Mouse (Mus musculus) midbrain, embryonic 16.5 days (tissue): ENCODE measurements around the gene Tuba8. TPM values are rescaled to one million over a fixed set of nuclear protein-coding genes. Genes with fewer than 3 reads are reported as not detected.

Source experiments
- ATAC-seq: fragments of 200-750 bp; cut with Nextera tagmentation; 2 replicates; pipeline ENCODE4 v1.8.0; 2017; ENCODE audit warnings: moderate TSS enrichment
- H3K27ac ChIP-seq: fragments of 300-500 bp; sonication (generic); 2 replicates; pipeline ENCODE4 v1.5.1; 2014; ENCODE audit warnings: mild to moderate bottlenecking, low read length, mixed read lengths
- H3K27me3 ChIP-seq: fragments of 300-500 bp; sonication (generic); 2 replicates; pipeline ENCODE4 v1.6.1; 2014; ENCODE audit warnings: low read depth, low read length, mixed read lengths; ENCODE audit not compliant: control insufficient read depth, insufficient read depth
- H3K36me3 ChIP-seq: fragments of 300-500 bp; sonication (generic); 2 replicates; pipeline ENCODE4 v1.6.1; 2014; ENCODE audit warnings: mild to moderate bottlenecking, low read length, moderate library complexity, mixed read lengths; ENCODE audit not compliant: control insufficient read depth, insufficient read depth
- H3K4me1 ChIP-seq: fragments of 300-500 bp; sonication (generic); 2 replicates; pipeline ENCODE4 v1.6.1; 2014; ENCODE audit warnings: mild to moderate bottlenecking, low read length, mixed read lengths; ENCODE audit not compliant: control insufficient read depth, insufficient read depth
- H3K4me2 ChIP-seq: fragments of 300-500 bp; sonication (generic); 2 replicates; pipeline ENCODE4 v1.6.1; 2014; ENCODE audit warnings: mild to moderate bottlenecking, low read length, mixed read lengths
- H3K4me3 ChIP-seq: fragments of 300-500 bp; sonication (generic); 2 replicates; pipeline ENCODE4 v1.5.1; 2014; ENCODE audit warnings: low read depth, mild to moderate bottlenecking, low read length, moderate library complexity, mixed read lengths
- H3K9ac ChIP-seq: fragments of 300-500 bp; sonication (generic); 2 replicates; pipeline ENCODE4 v1.6.1; 2014; ENCODE audit warnings: low read depth, low read length, mixed read lengths
- H3K9me3 ChIP-seq: fragments of 300-500 bp; sonication (generic); replicated peaks from 2 replicates; pipeline ENCODE4 v1.6.1; 2014; ENCODE audit warnings: mild to moderate bottlenecking, low read length, mixed read lengths; ENCODE audit not compliant: control insufficient read depth, poor library complexity, severe bottlenecking
- WGBS: fragments of 180-500 bp; shearing (Covaris S2); extraction: QIAGEN DNeasy Blood & Tissue Kit; methylation state at CpG from one replicate; pipeline ENCODE4 v1.1.7; 2014; 5-methylcytosine and 5-hydroxymethylcytosine counted together
- polyA plus RNA-seq: library from polyadenylated mRNA; unstranded; fragments of >200 nt; fragmentation: Nextera tagmentation; extraction: Ambion mirVana; gene quantifications from 2 replicates; pipeline ENCODE4 v1.2.1, GENCODE M21; 2015

Tuba8 gene
- 1.2 and 1.3 TPM in 2 replicates for polyA plus RNA-seq

GRCm38 (mm10) chr6:121210149-121210925 lies at the start of gene Tuba8:
TSS of gene Tuba8 (plus strand) at chr6:121210696.
- peak; percentile 79 for ATAC-seq

DNA sequence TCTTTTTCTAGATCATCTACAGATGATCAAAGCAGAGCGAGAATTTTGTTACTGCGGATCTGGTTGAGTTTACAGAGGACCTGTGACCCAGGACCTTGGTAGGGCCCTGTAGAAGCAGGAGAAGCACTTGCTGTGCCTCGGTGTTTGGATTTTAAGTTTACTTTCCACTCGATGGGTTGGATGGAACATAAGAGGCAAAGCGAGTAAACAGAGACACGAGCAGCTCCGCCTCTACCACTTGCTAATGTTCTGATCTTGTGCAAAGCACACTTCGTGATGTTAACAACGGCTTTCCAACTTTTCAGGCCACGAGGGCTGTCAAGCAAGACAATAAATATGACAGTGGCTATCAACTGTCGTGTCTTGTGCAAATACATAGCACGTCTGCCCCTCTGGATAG lies 47.9 kb upstream of the Tuba8 start:
- H3K4me3 ChIP-seq, result no peak overlapping the region
- H3K36me3 ChIP-seq, result no peaks in the 10 kb centered on the region
- no peak overlapping the region for H3K27ac ChIP-seq
- H3K4me2 ChIP-seq, result no peak overlapping the region
- no peaks in the 10 kb centered on the region for H3K9me3 ChIP-seq
- WGBS, result 90% methylated on average over 12 of the region's 12 CpGs
- no peak overlapping the region for H3K9ac ChIP-seq
- H3K27me3 ChIP-seq, result no peaks in the 10 kb centered on the region
- no peak for ATAC-seq
- no peaks in the 10 kb centered on the region for H3K4me1 ChIP-seq

More at GRCm38 (mm10) chr6:121210149-121210925, at the start of gene Tuba8:
- Histone ChIP-seq H3K36me3 (no peaks in the 10 kb centered on the region), H3K4me2 (peak within 1 kb of the TSS; percentile 98), H3K27me3 (peaks cover 2% of the 10 kb centered on the region), H3K27ac (no peak within 1 kb of the TSS), H3K9me3 (no peaks in the 10 kb centered on the region), H3K9ac (peak within 1 kb of the TSS; percentile 71), H3K4me1 (peaks cover 12% of the 10 kb centered on the region; the same call in 1 of the 2 replicates), H3K4me3 (peak within 1 kb of the TSS; percentile 53)
- WGBS, result 4% methylated on average over 30 of the region's 30 CpGs

GRCm38 (mm10) chr6:121166098-121166552 lies 44.4 kb upstream of the Tuba8 start:
- no peak overlapping the region for H3K4me3 ChIP-seq
- no peak overlapping the region for H3K27ac ChIP-seq
- H3K4me1 ChIP-seq, result no peaks in the 10 kb centered on the region
- no peak overlapping the region for H3K9ac ChIP-seq
- no peaks in the 10 kb centered on the region for H3K9me3 ChIP-seq
- ATAC-seq, result peak; percentile 51; the same call in 1 of the 2 replicates
- no peak overlapping the region for H3K4me2 ChIP-seq
- no peaks in the 10 kb centered on the region for H3K27me3 ChIP-seq
- H3K36me3 ChIP-seq, result no peaks in the 10 kb centered on the region
- WGBS, result 30% methylated on average over 10 of the region's 10 CpGs

DNA sequence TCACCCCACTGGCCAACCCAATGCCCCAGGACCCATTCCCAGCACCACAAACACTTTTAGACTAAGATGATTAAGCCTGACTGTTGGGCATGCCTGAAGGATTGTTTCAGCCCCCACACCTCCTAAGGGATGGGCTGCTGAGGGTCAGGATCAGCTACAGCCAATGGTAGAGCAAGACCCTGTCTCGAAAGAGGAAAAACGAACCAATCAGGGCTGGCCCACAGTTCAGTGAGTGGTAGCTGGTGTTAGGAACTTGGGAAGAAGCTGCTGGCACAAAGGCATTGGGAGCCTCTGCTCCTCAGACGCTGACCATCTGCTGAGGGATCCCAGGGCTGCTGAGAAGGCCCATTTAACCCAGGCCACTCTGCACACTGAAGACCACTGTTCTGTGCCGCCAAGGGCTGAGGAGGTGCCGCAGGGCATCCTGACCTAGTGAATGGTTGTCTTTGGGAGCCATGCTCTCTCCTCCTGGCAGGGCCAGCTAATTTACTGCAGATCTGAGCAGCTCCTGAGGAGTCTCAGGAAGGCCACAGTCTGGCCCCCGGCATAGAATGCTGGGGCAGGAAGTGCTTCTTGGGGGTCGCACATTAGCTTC lies 43.0 kb upstream of the Tuba8 start:
- no peaks in the 10 kb centered on the region for H3K4me1 ChIP-seq
- 77% methylated on average over 7 of the region's 7 CpGs for WGBS
- no peak for ATAC-seq
- H3K9me3 ChIP-seq, result no peaks in the 10 kb centered on the region
- H3K9ac ChIP-seq, result no peak overlapping the region
- no peaks in the 10 kb centered on the region for H3K36me3 ChIP-seq
- H3K4me2 ChIP-seq, result no peak overlapping the region
- no peak overlapping the region for H3K27ac ChIP-seq
- no peaks in the 10 kb centered on the region for H3K27me3 ChIP-seq
- no peak overlapping the region for H3K4me3 ChIP-seq

DNA sequence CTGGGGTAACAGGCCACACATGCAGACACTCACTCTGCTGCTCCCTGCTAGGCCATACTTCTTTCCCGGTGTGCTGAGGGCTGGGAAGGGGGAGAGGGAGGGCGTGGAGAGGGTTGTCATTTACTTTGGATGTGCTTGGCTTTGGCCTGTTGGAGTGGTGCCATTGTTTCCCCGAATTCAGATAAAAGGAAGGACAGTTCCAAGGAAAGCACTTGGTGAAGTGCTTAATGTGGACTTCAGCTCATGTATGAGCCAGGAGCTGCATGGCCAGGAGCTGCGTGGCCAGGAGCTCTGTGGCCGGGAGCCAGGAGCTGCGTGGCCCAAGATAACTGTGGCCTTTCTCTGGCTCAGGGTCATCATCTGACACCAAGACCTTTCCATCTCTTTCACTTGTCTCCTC lies 39.4 kb upstream of the Tuba8 start:
- no peak overlapping the region for H3K27ac ChIP-seq
- no peaks in the 10 kb centered on the region for H3K27me3 ChIP-seq
- H3K4me1 ChIP-seq, result peaks cover 4% of the 10 kb centered on the region; the same call in 1 of the 2 replicates
- no peak for ATAC-seq
- H3K9me3 ChIP-seq, result no peaks in the 10 kb centered on the region
- WGBS, result 82% methylated on average over 6 of the region's 6 CpGs
- H3K4me2 ChIP-seq, result no peak overlapping the region
- no peak overlapping the region for H3K9ac ChIP-seq
- H3K4me3 ChIP-seq, result no peak overlapping the region
- H3K36me3 ChIP-seq, result no peaks in the 10 kb centered on the region

- H3K9me3 ChIP-seq, result no peaks in the 10 kb centered on the region
- no peak overlapping the region for H3K4me2 ChIP-seq
- 79% methylated on average over 5 of the region's 5 CpGs for WGBS
- H3K27ac ChIP-seq, result no peak overlapping the region
- H3K27me3 ChIP-seq, result no peaks in the 10 kb centered on the region
- H3K4me1 ChIP-seq, result peaks cover 7% of the 10 kb centered on the region; the same call in 1 of the 2 replicates
- no peak overlapping the region for H3K9ac ChIP-seq
- no peak for ATAC-seq
- no peaks in the 10 kb centered on the region for H3K36me3 ChIP-seq
- no peak overlapping the region for H3K4me3 ChIP-seq
These were observed 37.0 kb upstream of the Tuba8 start for GRCm38 (mm10) chr6:121173471-121173870.

DNA sequence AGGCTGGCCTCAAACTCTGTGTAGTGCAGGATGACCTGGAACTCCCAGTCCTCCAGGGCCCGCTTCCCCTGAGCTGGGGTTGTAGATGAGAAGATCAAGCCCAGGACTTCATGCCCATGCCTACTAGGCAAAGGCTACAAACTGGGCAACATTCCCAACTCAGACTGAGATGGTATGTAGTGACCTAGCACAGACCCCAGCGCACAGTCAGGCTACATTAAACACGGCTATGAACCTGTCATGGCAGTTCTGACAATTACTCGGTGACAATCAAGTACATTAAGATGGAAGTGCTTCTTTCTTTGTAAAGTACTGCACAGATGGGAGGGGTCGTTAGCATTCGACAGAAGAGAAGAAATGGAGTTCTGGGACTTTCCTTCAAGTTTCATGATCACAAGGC lies 35.7 kb upstream of the Tuba8 start:
- no peak overlapping the region for H3K4me3 ChIP-seq
- H3K4me2 ChIP-seq, result no peak overlapping the region
- H3K9me3 ChIP-seq, result no peaks in the 10 kb centered on the region
- H3K27ac ChIP-seq, result no peak overlapping the region
- no peaks in the 10 kb centered on the region for H3K36me3 ChIP-seq
- peaks cover 7% of the 10 kb centered on the region; the same call in 1 of the 2 replicates for H3K4me1 ChIP-seq
- no peak for ATAC-seq
- 98% methylated on average over 6 of the region's 6 CpGs for WGBS
- H3K9ac ChIP-seq, result no peak overlapping the region
- no peaks in the 10 kb centered on the region for H3K27me3 ChIP-seq

GRCm38 (mm10) chr6:121176011-121176730 lies 34.3 kb upstream of the Tuba8 start:
- Histone ChIP-seq H3K4me2 (no peak overlapping the region), H3K4me3 (no peak overlapping the region), H3K36me3 (no peaks in the 10 kb centered on the region), H3K9ac (0 out of 2 replicates have a peak overlapping the region, but pooled peaks have one; percentile 23), H3K27ac (no peak overlapping the region), H3K4me1 (peaks cover 7% of the 10 kb centered on the region; the same call in 1 of the 2 replicates), H3K27me3 (no peaks in the 10 kb centered on the region), H3K9me3 (no peaks in the 10 kb centered on the region)
- 41% methylated on average over 14 of the region's 14 CpGs for WGBS
- peak; percentile 34; the same call in 1 of the 2 replicates for ATAC-seq
